Mouse (Mus musculus) brain, adult 2 months (tissue): ENCODE measurements at regions not wholly inside any gene's neighbourhood (a gene's known extent, or its start where the extent isn't known, plus 50 kb on each side); places are given as distances from the start of the nearest gene placed in this dataset.

ENCODE experiments used
- DNase-seq: peaks from one replicate; pipeline ENCODE4 v3.0.0; 2011; ENCODE audit warnings: low read depth, low spot score

DNA sequence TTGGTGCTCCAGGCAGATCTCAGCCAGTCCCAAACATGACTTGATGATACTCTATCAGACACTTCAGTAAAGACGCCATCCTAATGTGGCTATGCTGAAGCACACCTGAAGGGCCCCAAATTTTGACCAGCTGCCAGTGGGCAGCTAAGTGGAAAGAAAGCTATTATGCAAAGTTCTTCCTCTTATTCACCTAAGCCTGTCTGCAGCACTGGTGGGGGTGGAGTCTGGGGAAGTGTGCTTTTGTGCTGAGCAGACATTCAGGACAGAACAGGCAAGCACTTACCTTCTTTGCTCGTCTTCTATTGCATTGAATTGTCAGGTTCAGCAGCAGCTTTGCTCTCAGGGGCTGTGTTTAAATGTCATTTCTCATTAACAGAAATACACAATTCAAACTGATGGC, 200.7 kb downstream of the Pla2g4a start:
- no peak for DNase-seq

DNA sequence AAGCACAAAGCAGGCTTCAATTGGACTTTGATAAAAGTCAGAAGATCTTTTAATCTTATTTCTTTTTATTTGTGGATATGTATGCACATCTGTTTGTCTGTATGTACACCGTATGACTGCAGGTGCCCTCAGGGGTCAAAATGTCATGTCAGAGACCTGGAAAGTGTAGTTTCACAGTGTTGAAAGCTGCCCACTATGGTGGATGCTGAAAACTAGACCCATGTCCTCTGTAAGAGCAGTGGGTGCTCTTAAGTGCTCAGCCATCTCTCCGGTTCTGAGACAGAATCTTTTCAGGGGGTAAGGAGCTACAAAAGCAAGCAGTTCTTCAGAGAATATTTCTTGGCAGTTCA, 202.3 kb downstream of the Pla2g4a start:
- no peak for DNase-seq

DNA sequence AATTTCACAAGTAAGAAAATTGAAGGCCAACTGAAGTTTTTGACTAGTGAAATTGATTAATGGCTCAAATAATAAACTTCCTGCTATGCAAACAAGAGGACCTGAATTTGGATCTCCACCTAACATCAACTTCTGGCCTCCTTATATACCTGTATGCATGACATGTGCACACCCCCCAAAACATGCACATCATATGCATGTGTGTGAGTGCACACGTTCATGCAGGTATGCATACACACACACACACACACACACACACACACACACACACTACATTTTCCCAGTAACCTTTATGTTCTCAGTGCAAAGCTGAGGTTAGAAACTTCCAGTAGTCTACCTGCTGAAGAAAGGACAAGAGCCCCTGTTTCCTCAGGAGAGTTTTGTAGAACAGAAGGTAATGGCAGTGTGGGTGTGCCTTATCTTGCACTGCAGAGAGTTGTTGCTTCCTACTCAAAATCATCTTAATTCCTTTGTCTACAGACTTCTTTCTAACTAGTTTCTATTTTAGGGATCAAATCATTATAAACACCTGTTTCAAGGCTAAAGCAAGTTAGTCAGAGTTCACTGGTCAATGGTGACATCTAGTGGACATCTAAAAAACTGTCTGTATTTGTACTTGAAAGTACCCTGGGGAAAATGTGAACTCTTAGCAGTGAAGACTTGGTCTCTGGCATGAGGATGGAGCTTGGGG, 202.9 kb downstream of the Pla2g4a start:
- DNase-seq: peak; percentile 85

DNA sequence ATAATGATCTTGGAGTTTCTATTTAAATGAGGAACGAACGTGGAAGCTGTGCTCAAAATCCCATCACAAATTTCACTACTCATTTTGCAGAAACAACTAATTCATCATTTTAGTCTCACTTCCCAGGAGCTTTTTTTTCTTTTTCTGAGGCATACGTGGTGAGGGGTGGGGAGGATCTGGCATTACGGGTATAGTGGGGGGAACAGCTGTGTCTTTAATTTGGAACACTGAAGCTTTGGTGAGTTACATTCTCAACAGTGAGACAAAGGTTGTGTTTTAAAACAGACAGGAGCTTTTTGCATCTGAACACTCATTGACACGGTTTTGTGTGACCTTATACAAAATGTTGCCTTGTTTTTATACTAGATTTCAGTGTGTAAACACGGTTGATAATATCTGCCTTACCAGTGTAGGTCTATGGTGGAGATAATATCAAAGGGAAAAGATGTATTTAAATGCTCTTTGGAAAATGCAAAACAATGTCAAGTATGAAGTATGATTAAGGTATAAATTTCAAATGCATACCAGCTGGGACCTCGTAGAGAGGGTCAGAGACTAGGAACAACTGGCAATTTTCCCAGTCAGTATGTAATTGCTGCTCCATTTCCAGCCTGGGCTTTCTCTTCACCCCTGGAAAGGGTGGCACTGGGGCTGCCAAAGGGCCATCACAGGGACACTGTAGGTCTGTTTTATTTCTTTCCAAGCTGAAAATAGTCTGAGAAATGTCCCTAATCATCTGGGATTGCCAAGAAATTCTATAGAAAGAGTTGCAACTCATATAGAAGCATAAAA, 207.6 kb downstream of the Pla2g4a start:
- DNase-seq: no peak

DNA sequence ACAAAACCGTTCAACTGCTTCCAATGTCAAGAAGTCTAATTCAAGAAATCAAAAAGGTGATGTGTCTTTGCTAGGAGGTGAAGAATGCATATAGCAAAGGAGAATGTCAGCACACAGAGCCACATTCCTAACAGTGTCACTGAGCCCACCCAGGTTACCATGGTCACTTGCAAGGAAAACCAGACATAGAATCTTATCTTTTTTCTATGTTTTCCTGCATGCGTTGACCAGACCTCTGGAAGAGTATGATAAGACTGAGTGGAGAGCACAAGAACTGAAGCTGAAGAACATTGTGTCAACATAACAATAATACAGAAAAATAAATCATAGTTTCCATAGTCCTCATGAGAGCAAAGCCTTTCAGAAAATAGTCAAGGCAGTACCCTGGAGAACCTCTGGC, 211.7 kb downstream of the Pla2g4a start:
- no peak for DNase-seq

DNA sequence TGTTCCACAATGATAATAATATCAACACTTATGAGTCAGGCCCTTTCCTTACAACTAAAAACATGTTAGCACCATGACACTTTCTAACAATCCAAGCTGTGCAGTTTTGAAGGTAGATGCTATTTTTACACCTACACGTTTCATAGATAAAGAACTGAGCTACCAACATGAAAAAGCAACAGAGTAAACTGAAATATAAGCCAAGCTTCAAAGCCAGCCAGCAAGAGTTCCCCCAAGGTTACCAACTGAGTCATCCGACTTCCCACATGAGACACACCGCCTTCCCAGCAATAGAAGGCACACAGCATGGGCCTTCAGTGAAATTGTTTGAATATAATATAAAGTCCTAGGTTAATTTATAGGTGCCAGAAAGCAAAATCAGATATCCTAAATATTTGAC, 222.1 kb downstream of the Pla2g4a start:
- peak; percentile 81 for DNase-seq

DNA sequence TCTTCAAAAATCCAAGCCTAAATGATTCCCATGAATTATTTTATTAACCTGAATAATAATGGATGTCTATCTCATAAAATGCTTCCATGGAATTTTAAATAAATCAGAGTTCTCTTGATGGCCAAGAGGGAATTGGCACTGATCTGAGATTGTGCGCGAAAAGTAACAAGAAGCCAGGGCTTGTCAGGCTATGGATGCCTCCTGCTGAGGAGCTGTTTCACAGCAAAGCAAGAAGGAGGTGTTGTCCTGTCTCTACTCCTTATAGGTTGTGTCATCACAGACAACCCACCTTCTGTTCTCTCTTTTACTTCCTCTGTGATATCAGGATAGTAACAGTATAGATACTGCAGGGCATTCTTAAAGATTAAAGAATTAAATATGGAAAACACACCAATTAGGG, 226.8 kb downstream of the Pla2g4a start:
- peak; percentile 33 for DNase-seq

DNA sequence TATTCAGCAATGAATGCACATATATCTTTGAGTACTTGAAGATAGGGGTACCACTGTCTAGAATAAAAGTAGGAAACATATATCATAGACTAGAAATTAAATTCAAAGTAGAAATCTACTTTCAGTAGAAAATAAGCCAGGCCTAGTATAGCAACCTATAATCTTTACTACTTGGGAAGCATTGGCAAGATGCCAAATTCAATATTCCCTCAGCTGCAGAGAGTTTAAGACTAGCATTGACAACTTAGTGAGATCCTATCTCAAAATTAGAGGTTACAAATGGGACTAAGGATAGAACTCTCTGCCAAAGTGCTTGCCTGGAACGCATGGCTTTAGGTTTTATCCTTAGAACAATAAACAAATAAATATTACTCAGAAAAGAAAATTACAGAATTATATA, 245.9 kb downstream of the Pla2g4a start:
- DNase-seq: peak; percentile 45

DNA sequence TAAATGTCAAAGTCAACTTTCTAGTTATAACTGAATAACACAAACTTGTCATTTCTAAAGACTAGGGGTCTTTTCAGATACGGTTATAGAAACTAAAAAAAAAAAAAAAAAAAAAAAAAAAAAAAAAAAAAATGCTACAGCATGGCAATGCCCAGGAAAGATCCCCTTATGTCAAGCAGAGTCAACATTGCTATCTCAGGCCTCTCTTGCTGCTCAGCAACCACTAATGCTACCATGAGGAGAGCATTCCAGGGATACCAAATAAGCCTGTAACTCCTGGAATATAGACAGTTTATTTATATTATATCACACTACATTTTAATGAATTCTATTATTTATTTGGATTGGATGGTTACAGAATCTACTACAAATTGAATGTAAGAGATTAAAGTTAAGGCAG, 248.8 kb downstream of the Pla2g4a start:
- DNase-seq: no peak

DNA sequence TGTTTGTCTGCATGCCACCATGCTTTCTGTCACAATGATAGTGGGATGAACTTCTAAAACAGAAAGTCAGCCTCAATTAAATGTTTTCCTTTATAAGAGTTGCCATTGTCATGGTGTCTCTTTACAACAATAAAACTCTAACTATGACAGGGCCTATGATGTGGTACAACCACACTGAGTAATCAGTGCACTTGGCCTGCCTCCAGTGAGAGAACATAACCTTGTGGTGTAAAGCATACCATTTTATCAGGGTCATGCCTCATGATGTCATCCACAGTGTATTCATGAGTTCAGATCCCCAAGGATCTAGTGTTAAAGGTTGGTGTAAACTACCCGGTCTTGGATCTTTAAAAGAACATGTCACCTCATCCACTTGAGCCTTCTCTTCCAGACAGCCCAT, 255.9 kb downstream of the Pla2g4a start:
- DNase-seq: no peak

DNA sequence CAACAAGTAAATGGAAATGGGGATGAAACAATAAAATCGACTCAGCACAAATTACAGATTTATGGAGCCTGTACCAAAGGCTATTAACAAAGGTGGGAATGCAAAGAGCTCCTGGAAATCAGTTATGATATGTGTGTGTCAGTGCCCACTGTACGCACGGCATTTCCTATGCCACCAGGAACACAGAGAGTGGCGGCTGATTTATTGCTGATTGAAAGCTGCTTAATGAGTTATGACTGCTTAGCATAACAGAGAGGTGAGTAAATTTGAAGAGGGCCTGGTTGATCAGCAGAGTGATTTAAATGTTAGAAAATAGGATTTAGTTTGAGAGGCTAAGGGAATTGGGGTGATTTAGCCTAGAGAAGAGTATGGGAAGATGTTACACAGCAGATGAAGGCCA, 261.7 kb downstream of the Pla2g4a start:
- DNase-seq: no peak

DNA sequence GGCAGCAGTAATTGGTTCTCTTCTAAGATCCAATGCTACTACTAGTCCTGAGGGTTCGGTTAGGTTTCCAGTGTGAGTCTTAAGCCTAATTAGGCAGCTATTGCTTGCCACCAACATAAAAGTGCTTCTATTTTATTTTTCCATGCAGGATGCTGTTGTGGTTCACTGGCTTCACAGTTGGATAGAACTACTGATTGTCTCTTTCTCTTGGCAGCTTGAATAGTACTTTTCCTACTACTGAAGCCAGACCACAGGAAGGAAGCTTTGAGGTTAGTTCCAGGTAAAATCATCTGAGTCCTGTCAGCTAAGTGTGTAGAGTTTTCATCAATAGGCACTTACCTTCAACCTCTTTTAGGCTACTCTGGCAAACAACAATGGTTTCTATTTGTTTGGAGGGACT, 286.9 kb downstream of the Pla2g4a start:
- DNase-seq: peak; percentile 74

DNA sequence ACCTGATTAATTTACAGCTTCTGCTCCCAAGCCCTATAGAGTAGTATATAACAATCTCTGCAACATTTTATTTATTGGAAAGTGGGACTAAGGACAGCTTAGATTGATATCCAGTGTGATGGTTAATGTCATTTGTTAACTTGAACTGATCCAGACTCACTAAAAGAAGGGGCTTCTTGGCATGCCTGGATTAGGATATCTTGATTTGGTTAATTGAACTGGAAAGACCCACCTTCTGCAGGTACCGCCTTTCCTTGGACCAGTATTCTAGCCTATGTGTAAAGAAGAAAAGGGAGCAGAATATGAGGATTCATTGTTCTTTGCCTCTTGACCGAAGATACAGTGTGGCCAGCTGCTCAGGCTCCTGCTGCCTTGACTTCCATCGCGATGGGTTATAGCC, 288.5 kb downstream of the Pla2g4a start:
- DNase-seq: no peak

DNA sequence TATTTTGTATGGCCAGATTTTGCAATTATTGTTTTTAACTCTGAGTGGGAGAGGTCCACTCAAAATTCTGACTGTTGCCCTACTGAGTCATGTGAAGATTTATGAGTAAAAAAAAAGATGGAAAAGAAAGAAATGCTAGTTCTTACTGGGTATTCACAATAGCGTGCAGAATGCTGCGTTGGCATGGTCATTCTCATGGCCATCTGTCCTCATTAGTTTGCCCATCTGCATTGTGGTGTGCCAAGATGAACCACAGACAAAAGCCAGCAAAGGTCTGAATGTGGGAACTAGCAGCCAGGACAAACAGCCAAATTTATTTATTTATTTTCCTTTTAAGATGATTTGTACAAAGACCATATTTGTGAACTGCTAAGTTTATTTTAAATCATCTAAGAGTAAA, 289.0 kb downstream of the Pla2g4a start:
- peak; percentile 97 for DNase-seq

DNA sequence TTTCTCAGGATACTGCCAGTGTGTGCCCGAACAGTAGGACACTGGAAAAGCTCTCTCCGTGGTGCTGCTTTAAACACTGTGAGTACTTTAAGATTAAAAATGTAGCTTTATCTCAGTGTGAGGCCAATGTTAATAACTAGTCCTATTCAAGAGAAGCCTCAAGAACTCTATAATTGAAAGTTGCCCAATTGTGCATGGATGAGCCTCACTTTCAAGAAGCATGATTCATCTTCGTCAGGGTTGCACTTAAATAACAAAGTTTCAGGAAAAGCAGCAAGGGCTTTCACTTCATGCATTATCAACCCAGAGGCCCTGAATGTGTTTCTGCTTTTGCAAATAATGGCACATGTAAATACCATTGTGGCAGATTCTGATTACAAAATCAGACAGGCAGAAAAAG, 290.0 kb downstream of the Pla2g4a start:
- DNase-seq: peak; percentile 65
